Mouse (Mus musculus) cerebellum, adult 9-10 months (tissue): Measurements from ENCODE around the gene Sytl2.

ENCODE experiments used
- DNase-seq: peaks from one replicate; pipeline ENCODE4 v3.0.0; 2022

Sytl2 gene

DNA sequence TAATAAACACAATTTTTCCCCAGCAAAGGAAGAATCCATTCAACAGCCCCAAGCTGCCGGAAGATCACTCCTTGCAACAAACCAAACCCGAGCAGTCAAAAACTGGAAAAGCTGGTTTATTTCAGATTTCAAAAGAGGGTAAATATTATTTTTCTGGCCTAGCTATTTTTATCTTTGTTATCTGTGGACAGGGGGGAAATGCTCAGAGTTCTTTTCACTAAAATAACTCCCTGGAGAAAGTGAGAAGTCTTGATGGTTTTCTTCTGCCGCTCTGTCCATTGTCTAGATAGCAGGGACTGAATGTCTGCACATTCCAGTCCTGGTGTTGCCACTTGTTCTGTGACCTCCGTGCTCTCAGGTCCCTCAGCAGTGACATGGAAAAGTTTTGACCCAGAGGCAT lies 70.8 kb downstream of the Sytl2 start:
- no peak for DNase-seq

DNA sequence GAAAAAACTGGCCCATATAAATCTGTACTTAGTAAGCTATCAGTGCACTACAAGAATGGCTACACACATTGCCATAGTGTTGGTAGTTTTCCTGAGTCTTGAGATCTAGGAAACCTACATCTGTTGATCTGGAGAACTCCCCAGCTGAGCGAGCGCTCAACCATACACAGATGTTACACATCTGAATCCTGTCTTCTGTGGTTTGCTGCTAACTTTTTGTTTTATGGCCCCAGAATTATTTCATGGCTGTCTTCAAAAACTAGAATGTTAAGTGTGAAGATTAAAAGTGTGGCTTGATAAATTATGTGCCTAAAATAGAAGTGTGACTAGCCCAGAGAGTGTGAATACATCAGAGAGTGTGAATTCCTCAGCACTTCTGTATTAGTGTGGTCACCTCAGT lies 82.4 kb downstream of the Sytl2 start:
- no peak for DNase-seq

DNA sequence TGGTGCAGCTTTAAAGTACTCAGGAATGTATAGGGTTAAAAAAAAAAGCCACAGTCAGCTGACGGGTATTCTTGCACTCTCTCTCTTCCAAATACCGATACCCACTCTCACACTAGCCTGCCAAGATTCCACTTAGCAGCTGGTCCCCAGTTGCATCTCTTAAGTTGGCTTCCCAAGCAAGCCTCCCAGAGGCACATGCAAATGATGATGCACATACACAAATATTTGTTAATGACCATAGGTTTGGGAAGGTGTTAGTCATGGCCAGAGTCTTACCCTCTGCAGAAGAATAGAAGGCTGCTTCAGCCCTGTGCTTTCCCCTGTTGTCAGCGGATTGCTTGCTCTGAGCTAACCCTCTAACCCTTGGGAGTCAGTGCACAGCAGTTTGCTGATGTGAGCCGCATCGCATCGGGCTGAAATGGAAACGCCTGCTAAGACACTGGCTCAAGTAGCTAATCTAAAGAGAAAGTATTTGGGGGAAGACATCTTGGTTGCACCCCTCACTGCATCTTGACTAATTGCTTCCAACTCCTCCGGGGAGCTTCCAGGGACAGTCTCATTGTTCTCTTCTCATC lies 84.9 kb downstream of the Sytl2 start:
- no peak for DNase-seq

DNA sequence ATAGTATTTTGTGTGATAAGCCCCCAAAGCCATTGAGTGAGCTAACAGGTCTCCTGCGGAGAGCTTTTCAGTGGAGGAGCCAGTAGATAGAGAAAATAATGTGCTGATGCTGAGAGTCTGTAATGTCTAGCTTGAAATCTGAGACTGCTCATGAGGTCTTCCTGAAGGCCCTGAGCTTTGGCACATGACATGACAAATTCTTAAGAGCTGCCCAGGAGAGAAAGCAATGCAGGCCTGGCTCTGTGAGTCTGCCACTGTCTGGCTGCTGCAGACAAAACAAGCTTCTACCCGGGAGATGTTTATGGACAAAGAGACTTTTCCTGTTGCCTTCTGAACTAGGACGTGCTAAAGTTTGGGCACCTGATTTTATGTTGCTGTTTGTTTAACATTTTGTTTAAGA lies 87.7 kb downstream of the Sytl2 start:
- no peak for DNase-seq

DNA sequence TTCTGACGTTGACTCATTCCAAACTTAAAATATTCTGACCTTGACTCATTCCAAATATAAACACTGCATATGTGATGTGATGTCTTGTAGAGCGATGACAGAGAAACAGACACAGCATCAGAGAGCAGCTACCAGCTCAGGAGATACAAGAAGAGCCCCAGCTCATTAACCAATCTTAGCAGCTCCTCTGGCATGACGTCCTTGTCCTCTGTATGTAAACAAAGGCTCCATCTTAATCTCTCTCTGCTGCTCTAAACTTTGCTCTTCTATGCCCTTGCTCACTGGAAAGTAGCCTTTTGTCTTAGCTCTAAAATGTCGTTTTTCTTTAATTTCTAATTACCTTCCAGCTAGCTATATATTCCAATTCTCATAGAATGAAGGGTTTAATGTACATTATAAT lies 93.0 kb downstream of the Sytl2 start:
- no peak for DNase-seq

DNA sequence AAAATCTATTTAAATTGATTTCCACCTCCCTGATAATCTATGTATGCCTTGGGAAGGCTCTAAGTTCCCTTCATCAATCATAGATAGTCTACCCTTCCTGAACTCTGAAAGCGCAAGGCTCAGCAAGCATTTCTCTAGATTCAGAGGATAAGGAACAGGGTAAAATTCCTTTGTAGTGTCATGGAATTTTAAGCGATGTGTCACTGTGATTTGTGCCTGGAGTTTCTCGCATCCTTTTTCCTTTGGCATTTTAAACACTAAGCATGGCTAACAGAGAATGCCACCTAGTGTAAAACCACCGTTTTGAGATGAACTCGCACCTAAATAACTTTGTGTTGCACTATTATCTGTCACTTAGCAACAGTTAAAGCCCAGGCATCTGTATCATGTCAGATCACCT lies 93.9 kb downstream of the Sytl2 start:
- DNase-seq, result no peak

DNA sequence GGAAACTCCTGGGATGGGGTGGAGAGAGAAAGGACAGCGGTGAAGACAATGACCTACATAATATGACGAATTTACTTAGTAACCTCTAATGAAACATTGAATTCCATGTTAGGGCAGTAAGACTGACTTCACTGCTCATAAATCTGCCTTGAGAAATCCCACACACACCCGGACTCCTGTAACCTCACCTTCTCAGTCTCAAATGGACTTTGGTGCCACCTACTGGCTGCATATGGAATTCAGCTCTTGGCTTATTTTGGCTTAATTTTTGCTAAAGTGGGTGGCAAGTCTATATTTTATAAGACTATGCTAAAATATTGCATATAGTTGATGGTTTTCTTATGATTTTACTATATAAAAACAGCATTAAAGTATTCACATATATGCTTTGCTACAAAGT lies 107.9 kb downstream of the Sytl2 start:
- peak; percentile 74 for DNase-seq

DNA sequence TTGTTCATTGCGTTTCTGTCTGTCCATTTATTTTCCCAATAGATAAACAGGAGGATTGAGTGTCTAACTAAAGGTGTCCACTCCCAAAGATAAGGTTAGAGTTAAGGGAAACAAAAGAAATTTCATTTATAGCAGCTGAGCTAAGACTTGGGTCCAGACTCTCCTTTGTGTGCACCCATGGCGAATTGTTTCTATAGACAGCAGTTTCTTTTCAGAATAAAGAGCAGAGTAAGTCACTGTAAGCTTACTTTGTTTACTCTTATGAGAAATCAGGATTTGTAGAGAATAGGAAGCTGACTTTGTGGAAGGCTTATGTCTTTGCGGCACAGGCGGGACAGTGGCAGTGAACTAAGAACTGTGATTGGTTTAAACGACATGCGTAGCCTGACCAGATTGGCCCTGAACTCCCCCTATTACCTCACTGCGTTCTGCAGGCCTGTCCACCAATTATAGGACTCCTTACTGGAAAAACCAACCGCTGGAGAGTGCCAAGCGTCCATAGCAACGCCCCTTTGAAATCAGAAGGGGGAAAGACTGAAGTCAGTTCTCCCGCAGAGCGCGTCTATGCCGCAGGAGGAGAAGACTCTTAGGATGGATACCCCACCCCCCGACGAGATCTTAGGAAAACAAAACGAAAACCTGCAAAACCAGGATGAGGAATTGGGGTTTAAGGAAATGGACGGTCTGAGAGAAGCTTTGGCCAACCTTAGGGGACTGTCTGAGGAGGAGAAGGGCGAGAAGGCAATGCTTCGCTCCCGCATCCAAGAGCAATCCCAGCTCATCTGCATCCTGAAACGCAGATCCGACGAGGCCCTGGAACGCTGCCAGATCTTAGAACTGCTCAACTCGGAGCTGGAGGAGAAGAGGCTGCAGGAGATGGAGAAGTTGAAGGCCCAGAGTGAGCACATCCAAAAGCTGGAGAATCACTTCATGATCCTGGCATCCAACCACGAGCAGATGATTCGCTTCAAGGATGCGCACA lies 124.3 kb downstream of the Sytl2 start, which contains the start of gene Ccdc89:
TSS of gene Ccdc89 (plus strand) at position 558 of the 982 bp plus-strand sequence.
- peak; percentile 89 for DNase-seq

DNA sequence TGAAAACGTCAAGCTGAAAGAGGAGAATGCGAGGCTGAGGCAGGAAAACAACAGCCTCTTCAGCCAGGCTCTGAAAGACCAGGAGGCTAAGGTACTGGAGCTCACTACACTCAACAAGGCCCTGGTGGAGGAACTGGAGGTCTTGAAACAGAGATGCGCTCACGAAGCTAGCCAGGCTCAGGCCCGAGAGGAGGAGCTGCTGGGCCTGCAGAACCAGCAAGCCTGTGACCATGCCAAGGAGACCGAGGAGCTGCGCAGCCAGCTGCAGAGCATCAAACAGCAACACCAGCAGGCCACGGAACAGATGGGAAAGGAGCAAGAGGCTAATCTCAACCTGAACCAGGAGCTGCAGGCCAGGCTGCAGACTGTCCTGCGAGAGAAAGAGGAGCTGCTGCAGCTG lies 125.0 kb downstream of the Sytl2 start:
- no peak for DNase-seq

DNA sequence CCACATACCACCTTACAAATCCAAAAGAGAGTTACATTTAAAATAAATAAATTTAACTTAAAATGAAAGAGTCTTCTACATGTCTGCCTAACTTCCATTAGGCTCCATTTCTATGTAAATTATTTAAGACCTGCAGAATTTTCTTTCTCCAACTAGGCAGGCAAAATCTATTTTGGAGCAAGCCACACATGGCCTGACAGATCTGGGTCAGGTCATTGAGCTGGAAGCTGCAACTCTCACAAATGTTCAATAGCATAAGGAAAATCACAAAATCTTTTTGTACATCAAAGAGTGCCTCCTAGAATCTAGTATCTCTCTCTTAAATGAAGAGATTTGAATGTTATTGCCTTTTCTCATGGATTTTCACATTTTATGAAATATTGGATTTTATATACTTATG lies 130.2 kb downstream of the Sytl2 start:
- DNase-seq, result peak; percentile 51

DNA sequence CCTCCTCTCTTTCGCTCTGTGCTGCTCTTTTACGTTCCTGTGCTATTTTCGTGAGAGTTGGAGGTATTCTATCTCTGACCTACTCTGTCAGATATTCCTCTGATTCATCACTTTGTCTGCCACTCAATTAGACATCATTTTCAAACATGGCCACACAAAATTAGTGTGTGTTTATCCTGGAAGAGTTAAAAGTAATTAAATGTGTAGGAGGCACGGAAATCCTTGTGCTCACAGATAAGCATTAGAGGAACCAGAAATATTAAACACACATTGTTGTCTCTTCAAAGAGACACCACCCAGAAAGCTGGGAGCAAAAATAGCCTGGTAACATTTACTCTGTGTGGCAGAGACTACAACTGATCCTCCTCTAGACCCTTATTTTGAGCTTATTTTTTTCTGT lies 138.0 kb downstream of the Sytl2 start:
- no peak for DNase-seq

DNA sequence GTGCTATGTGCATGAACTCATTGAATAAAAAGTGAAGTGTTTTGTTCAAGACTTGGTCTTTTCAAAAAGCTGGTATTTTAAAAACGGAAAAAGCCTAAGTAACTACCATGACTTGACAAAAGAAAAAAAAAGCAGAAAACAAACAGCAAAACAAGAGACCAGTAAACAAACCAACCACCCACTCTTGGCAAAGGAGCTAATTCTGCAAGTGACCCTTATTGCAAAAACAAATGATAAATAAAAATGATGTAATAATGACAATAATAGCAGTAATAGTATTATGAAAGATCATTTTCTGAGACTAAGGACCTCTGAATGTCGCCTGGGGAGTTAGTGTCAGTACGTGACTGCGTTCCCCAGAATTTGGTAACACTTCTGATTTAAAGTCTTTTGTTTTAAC lies 140.0 kb downstream of the Sytl2 start:
- peak; percentile 65 for DNase-seq

DNA sequence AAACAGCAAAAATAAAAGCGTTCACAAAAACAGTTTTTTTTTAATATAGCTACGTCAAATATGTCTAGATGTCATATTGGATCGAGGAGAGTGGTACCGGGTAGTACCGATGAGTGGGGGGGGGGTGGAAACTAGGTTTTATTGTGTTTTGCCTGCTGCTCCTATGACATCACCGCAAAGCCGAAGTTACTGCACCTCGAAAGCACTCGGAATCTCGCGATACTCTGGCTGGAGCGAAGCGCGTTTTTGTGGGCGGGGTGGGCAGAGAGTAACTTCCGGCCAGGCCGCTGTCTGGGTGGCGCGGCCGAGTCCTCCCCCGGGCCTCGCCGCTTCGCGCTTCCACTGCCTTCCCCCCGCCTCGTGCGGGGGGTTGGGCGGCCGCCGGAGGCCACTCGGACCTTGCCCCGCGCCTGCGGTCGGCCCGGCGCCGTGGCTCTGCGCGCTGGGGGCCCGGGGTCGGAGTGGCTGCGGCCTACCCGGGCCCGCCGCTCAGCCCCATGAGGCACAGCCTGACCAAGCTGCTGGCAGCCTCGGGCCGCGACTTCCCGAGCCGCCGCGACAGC lies 140.5 kb downstream of the Sytl2 start, which contains the start of gene Crebzf:
TSS of gene Crebzf (plus strand) at position 212 of the 563 bp plus-strand sequence.
- DNase-seq, result peak; percentile 96

DNA sequence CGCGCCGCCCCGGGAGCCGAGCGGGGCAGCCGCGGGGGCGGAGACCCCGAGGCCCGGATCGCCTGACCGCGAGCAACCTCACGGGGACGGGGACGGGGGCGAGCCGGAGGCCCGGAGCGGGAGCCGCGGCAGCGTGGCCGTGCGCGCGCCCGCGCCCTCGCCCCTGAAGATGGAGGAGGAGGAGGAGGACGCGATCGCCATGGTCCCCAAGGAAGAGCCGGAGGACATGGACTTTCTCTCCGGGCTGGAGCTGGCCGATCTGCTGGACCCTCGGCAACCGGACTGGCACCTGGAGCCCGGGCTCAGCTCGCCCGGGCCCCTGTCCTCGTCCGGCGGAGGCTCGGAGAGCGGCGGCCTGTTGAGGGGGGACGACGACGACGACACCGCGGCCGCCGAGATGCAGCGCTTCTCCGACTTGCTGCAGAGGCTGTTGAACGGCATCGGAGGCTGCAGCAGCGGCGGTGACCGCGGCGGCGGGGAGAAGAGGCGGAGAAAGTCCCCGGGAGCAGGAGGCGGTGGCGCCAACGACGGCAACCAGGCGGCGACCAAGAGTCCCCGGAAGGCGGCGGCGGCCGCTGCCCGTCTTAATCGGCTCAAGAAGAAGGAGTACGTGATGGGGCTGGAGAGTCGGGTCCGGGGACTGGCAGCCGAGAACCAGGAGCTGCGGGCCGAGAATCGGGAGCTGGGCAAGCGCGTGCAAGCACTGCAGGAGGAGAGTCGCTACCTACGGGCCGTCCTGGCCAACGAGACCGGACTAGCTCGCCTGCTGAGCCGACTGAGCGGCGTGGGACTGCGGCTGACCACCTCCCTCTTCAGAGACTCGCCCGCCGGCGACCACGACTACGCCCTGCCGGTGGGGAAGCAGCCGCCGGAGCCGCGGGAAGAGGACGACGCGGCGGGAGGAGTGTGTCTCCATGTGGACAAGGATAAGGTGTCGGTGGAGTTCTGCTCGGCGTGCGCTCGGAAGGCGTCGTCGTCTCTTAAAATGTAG lies 141.3 kb downstream of the Sytl2 start:
- DNase-seq, result peak; percentile 73

DNA sequence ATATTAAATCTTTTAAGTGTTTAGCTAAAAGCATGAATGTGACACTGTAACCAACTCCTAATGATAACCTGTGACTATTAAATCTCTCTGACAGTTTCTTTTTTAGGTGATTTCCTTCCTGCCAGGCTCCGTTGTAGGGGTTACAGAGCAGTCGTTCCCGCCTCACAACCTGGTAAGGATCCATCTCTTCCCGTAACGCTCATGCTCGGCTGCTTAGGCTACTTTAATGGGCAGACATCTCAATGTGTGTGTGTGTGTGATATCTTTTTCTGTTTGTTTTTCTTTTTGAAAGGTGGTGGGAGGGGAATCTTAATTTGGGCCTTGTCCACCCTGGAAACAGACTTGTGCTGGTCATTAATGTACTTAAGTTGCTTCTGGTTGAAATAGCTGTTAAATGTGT lies 142.2 kb downstream of the Sytl2 start:
- peak; percentile 35 for DNase-seq

DNA sequence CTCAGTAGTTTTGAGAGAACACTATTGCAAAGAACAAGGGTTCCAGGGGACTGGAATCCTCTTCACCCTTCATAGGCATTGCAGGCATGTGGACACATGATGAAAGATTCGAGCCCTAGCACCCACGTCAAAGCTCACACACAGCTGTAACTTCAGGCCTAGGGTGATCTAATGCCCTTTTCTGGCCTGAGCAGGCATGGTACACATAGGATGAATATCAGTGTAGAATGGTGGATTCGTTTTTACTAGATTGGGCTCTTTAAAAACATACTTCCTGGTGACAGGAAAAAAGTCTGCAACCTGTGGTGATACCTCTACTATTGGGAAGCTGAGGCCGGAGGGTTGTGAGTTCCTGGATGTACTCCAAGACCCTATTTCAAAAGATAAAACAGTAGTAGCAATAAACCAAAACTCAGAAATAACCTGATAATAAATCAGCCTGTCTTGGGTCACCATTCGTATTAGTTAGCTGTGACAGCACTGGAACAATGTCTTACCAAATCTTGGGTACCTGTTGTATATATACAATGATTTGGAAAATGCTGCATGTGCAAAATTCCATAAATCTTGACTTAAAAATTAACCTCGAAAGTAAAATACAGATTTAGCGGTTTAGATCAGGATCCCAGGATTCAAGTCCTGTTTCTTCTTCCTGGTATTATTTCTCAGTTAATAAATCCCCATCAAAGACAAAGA lies 154.2 kb downstream of the Sytl2 start:
- no peak for DNase-seq

DNA sequence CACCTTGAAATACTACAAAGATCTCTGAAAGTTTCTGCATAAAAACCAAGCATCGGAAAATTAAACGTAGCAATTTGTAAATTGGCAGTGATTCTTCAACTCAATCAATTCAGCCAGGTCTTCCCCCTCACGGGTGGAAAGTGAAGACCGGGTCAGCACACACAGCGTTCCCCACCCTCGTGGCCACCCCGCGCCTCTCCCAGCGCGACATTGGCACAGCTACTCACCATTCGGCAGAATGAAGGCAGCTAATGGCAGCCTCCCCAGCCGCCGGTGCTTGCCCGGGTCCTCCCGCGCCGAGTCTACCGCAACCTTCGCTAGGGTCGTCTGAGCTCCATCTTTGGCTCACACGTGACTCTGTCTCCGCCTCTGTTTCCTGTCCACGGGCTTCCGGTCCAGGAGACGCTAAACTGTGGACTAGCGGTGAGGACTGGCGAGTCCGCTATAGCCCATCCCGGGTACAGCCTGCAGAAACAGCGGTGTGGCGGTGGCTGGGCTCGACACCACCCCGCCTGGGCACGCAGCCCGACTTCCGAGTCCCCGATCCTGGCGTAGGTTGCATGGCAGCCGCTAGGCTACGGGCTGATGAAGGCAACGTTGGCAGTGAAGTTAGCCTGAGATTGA lies 154.9 kb downstream of the Sytl2 start, which contains the start of gene Tmem126a:
TSS of gene Tmem126a (minus strand) at position 385 of the 624 bp plus-strand sequence.
- peak; percentile 86 for DNase-seq

DNA sequence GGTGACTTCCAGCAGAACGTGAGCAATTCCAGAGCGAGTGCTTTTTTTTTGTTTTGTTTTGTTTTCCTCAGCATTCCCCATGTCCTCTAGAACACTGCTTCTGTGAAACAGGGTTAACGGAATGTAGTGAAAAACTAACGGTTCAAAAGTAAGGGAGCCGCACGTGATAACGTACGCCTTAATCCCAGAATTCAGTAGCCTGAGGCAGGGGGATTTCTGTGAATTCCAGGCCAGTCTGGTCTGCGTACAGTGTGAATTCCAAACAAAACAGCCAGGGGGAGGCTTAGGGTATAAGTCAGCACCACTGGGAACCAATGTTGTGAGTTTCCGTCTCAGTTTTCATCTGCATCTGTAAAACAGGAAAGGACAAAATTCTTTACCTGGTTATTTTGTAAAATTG lies 155.5 kb downstream of the Sytl2 start:
- DNase-seq, result peak; percentile 57
